Mouse (Mus musculus) lung, postnatal 0 days (tissue): ENCODE measurements around the gene Synrg.

Source experiments
- CTCF ChIP-seq: IDR thresholded peaks from 2 replicates; pipeline ENCODE4 v1.5.1; 2016; ENCODE audit warnings: antibody characterized with exemption, mild to moderate bottlenecking
- EP300 ChIP-seq: IDR thresholded peaks from 2 replicates; pipeline ENCODE4 v1.6.1; 2016; ENCODE audit warnings: antibody characterized with exemption, mild to moderate bottlenecking, control low read depth

DNA sequence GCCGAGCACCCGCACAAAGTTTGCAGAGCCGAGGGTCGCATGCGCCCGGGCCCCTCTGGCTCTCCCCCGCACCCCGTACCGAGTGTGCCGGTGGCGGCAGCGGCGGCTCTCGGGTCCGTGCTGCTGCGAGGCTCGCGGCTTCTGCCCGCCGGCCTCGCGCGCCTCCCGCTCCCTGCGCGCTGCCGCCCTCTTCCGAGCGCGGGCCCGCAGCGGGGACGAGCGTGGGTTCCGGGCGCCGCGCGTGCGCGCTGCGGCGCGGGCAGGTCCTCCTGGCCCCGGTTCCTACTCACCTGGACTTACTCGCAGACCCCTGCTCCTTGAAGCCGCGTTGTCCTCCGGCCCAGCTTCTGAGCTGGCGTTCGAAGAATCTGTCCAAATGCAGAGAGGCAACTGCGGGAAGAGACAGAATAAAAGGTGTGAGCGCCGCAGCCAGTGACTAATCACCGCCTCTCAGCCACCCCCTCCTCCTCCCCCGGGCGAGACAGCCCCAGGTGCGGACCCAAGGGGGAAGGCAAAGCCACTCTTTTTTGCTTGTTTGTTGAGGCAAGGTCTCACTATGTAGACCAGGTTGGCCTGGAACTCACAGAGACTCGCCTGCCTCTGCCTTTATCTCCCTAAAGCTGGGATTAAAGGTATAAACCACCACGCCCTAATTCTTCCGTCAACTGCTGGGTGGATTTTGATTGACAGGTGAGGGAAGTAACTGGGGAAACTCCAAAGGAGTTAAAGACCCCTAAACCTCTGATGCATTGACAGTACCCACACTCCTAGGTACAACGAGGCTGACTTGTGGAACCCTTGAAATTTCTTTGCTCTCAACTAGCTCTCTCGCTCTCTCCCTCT is 104.2 kb downstream of the Synrg start:
- TF ChIP-seq EP300: no peak
- no peak for TF ChIP-seq CTCF
